Mouse (Mus musculus) fibroblast of lung, adult 2 months (primary cell): ENCODE measurements at regions not wholly inside any gene's neighbourhood (a gene's known extent, or its start where the extent isn't known, plus 50 kb on each side); places are given as distances from the start of the nearest gene placed in this dataset.

Experiments
- DNase-seq: peaks from one replicate; pipeline ENCODE4 v3.0.0-alpha.2; 2011; ENCODE audit warnings: low read depth

DNA sequence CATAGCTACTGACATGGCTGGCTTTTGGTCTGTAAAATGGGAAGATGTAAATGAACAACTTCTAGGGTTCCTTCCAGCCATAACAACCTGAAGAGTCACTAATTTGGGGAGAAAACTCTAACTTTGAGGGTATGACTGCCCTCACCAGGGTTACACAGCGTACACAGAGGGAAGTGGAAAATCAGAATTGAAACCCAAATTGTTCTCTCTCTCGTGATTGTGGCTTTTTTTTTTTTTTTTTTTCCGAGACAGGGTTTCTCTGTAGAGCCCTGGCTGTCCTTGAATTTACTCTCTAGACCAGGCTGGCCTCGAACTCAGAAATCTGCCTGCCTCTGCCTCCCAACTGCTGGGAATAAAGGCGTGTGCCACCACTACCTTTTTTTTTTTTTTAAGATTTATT lies 80.4 kb upstream of the Pmfbp1 start:
- DNase-seq = no peak

DNA sequence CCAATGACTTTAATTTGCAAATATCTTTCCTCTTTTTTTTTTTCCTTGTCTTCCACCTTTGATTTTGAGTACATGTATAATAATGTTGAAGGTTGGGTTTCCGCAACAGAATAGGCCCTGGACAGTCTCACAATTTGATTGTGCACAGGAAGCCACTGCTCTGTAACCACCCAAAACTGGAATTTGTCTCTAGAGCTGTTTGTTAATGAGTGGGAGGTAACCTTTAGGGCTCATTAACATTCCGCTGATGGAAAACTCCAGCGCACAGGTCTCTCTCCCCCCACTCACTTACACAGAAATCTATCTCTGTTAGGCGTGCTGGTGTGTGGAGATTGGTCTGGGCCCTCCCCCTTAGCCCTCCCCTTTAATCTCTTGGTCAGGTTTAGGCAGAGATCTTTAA lies 78.5 kb upstream of the Pmfbp1 start:
- no peak for DNase-seq

DNA sequence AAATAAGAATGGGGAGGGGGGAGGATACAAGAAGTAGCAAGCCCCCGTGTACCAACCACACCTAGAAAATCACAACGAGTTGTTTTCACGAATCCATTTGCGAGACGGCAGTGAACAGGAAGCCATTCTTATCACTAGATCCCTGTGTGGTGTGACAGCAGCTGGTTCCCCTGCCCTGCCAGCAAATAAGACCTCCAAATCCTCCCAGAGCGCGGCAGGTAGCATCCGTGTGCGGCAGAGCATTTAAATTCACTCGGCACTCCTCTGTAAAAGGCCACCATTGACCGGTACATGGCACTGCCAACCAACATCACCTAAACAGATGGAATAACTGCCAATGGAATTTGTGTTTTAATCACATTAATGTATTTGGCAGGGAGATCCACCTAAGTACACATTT lies 77.9 kb upstream of the Pmfbp1 start:
- no peak for DNase-seq

DNA sequence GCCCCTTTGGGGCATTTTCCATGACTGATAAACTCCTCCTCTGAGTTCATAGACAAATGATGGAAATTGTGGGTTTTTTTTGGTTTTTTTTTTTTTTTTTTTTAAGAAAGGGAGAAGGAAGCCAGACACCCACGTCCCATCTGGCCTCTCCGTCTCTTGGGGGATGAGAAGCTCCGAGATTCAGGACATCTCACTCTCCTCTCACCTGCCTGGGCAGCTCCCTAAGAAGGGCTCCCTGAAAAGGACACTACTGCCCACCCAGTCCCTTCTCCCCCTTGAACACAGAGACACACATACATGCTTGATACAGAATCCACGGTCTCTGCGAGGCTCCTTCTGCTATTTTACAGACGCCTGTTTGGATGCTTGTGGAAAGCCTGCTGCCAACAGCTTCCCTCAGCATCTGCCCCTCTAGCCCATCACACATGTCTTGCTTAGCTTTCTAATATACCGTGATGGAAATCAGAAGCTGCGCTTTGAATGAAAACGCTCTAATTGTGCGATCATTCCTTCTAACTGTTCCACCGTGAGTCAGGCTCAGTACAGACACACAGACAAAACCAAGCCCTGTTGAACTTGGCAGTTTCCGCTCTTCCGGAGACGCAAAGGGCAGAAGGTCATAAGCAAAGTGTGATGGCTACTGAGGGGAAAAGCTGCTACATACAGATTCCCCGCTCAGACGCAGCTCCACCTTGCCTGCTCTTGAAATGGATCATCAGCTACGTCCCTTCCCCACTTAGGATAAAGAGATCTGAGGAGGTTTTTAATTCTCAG lies 77.3 kb upstream of the Pmfbp1 start:
- DNase-seq = no peak

DNA sequence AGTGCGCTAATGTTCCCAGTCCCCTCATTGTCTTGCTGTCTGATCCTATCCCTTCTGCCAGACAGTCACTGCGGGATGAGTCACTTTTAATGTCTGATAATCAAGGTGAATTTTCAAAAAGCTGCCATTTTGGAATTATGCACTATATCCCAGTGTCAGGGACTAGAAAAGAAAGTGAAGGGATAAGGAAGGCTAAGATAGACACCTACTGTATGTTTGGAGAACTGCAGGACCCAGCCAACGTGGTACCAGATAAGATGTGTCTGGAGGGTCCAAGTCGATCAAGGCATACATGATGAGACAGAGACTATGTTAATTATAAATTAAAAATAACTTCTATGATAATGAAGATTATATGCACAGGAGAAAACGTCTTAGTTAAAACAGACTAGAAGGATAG lies 76.6 kb upstream of the Pmfbp1 start:
- peak; percentile 19 for DNase-seq

DNA sequence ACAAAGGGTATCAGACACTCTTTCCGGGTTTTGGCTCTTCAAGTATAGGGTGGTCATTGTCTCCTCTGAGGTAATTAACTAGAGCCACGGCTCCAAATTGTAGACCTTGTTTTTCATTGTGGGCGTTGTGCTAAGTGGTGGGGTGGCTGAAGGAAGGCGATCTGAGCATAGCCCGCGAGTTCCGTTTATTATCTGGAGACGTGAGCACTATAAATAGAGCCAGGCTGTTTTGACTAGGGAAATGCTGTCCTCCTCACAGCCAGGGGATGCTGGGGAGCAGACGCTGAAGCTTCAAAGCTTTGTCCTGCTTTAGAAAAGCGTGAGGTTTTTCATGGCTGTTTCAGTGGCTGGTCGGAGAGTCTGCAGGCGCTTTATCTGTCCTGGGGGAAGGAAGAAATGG lies 75.9 kb upstream of the Pmfbp1 start:
- DNase-seq = no peak

DNA sequence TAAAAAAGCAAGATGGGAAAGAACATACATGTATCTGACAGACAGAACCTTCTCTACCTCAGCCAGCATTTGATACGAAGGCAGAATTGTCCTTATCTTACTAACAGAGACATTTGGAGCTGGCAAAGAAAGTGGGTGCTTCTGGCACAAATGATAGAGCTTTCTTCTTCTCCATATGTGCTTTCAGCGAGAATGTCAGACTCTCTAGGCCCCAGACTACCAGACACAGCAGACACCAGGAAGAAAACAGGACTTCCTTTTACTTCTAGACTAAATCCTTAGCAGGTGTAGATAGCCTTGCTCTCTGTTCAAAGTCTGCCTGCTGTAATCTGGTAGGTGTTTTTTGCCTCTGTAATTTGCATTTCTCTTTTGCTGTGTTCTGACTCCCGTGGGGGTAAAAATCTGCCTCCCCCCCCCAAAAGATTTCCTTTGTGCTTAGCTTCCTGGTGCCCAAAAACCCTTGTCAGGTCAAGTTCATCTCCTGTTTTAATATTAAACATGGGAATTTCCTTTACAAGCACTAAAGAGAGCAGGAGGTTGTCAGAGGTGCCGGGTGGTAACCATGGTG lies 74.7 kb upstream of the Pmfbp1 start:
- DNase-seq = no peak

DNA sequence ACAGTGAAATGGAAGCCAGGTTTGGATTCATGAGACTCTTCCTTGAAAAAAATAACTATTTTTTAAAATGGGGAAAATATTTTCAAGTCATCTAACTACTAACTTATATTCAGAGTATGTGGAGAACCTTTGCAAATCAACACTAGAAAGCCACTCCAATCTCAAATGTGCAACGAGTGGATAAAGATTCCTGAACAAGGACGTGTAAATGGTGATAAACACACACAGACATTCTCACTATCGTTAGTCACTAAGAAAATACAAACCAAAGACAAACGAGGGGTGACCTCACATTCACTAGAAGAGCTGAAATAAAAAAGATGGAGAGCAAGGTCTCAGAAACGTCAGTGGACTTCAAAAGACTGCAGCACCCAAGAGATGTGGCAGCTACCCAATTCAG lies 69.8 kb upstream of the Pmfbp1 start:
- no peak for DNase-seq

DNA sequence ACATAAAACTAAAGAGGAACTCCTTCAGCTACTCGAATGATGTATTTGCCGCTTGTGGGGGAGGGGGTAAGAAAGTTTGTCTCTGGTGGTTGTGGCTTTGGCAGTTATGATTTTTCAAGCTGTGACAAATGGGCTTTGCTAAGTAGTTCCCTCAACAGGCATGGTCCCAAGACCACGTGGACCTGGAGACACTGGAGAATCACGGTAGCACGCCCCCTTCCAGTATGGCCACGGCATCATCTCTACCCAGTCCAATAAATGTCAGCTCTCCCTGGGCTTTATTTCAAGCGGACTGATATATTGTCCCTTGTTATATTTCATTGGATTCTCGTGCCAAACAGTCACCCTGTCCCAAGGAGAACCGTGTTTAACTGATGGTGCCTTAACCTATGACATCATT lies 65.3 kb upstream of the Pmfbp1 start:
- DNase-seq = no peak

DNA sequence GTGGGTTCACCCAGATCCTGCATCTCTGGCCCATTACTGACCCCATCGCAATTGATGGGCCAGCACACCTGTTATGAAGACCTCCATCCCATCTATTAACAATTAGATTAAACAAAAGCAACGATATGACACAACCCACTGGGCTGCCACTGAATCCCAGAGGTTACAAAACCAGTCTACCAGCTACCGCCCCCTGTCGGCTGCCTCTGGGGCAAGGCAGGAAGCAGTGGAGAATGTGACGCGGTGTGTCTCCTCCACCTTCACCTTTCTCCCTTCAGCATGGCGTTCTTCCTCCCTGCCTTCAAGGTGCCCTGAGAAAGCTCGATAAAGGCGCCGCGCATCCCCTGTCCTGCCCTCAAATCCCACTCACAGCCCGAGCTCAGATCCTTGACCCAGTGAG lies 59.3 kb upstream of the Pmfbp1 start:
- DNase-seq = no peak

DNA sequence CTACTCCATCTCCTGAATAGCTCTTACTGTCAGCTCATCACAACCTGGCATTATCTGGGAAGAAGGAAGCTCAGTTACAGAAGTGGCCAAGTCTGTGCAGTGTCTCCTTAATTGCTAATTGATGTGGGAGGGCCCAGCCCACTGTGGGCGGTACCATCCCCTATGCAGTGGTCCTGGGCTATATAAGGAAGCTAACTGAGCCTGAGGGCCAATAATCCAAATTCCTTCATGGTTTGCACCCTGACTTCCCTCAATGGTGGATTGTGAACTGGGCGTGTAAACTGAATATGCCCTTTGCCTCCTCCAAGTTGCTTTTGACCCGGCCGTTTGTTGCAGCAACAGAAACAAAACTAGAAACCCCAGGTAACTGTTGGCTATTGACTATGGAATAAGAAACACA lies 57.8 kb upstream of the Pmfbp1 start:
- DNase-seq = no peak

DNA sequence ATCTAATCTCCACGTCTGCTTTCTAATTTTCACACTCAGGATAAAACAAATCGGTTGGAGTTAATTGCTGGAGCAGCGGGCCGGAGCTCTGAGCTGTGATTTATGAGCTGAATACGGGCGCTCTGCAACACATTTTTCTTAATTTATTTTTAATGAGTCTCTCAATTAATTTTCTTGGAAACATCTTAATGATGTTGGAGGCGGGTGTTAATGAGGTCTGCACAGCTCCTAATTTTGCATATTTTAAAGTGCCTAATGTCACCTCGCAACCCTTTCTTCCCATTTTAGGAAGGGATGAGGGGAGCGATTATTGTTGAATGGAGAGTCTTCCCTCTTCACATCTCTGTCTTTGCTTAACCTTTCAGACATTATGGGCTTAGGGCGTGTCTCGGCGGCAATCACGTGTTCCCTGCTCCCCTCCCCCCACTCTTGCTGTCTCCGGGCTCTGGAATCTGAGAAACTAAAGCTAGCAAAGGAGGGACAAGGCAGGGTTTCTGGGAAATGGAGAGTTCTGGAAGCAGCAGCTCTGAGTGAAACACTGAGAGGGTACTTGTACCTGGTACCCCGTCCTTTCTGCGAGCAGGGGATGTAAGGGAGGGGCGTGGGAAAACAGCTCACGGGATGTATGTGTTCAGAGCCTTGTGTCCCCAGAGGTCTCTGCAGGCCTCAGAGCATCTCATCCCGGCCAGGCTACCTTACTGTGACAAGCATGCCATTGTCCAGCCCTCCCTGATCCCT lies 56.8 kb upstream of the Pmfbp1 start:
- no peak for DNase-seq

DNA sequence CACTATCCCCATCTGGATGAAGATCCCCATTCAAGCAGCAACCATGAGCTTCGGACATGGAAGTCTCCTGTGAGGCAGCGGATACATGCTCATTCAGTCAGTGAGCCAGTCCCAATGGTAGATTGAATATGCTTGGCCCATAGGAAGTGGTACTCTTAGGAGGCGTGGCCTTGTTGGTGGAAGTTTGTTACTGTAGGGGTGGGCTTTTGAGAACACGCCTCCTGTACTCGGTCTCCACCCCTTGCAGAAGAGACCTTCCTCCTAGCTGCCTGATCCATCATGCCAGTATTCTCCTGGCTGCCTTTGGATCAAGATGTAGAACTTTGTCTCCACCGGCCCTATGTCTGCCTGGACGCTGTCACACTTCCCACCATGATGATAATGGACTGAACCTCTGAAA lies 55.3 kb upstream of the Pmfbp1 start:
- no peak for DNase-seq
